Mouse (Mus musculus) olfactory bulb, adult 2 months (tissue): ENCODE results near the gene Srrt.

Source experiments
- CTCF ChIP-seq: fragments of 200-500 bp; IDR thresholded peaks from 2 replicates; pipeline ENCODE4 v1.5.1; 2012; ENCODE audit warnings: low read depth, mild to moderate bottlenecking, low read length, moderate library complexity; ENCODE audit not compliant: insufficient read depth
- POLR2A ChIP-seq: fragments of 200-500 bp; IDR thresholded peaks from 2 replicates; pipeline ENCODE4 v1.6.1; 2012; ENCODE audit warnings: mild to moderate bottlenecking, low read depth, low read length, moderate library complexity; ENCODE audit not compliant: insufficient read depth

DNA sequence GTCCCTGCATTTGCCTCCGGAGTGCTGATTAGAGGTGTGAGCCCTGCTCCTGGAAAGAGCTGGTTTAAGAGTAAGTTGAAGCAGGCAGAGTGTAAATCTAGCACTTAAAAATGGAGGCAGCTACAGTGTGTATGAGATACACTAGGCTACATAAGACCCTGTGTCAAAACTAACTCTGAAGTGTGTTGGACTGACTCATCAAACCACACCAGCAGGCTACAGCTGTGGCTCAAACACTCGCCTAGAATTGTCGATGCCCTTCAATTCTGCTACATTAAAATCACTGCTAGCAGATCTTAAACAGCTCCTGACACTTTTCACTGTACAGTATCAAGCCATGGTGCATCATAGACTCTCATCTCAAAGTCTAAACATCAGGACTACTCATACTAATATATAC lies 3.3 kb downstream of the Srrt start:
- TF ChIP-seq CTCF (no peak), POLR2A (no peak)
